Mouse (Mus musculus): ENCODE results near the gene Msi2. TPM values are rescaled to one million over a fixed set of nuclear protein-coding genes. Genes with fewer than 3 reads are reported as not detected.

Msi2 gene
- polyA plus RNA-seq, 1 experiment from 2014 or later = 40.1 TPM

GRCm38 (mm10) chr11:88392715-88393114 lies 325.6 kb downstream of the Msi2 start:
- H3K4me1 ChIP-seq (replicated peaks; ENCODE audit: control insufficient read depth, insufficient read depth, low read length) = peaks cover 3% of the 10 kb centered on the region; the same call in 1 of the 2 replicates

GRCm38 (mm10) chr11:88391181-88391814 lies 327.0 kb downstream of the Msi2 start:
- DNase-seq (ENCODE audit: low spot score) = no peak
- Histone ChIP-seq H3K9ac (ENCODE audit: low read depth, low read length) (no peak overlapping the region), H3K4me2 (replicated peaks; ENCODE audit: low read depth, low read length) (no peak overlapping the region), H3K4me1 (replicated peaks; ENCODE audit: control insufficient read depth, insufficient read depth, low read length) (peaks cover 3% of the 10 kb centered on the region; the same call in 1 of the 2 replicates), H3K27me3 (ENCODE audit: control insufficient read depth, insufficient read depth, low read length) (no peaks in the 10 kb centered on the region), H3K9me3 (ENCODE audit: control insufficient read depth, low read length) (no peaks in the 10 kb centered on the region), H3K27ac (ENCODE audit: low read depth, low read length) (no peak overlapping the region), H3K4me3 (ENCODE audit: low read depth, low read length) (no peak overlapping the region), H3K36me3 (ENCODE audit: control insufficient read depth, insufficient read depth, low read length) (0 out of 2 replicates have a peak, but pooled peaks cover 3% of the 10 kb centered on the region)
- no peak for ATAC-seq (ENCODE audit: low FRiP score)
- 87% methylated on average over 8 of the region's 8 CpGs for WGBS

More at GRCm38 (mm10) chr11:88392715-88393114, 325.6 kb downstream of the Msi2 start:
- no peak overlapping the region for H3K4me2 ChIP-seq (replicated peaks; ENCODE audit: low read depth, low read length)
- H3K36me3 ChIP-seq (ENCODE audit: control insufficient read depth, insufficient read depth, low read length) = 0 out of 2 replicates have a peak, but pooled peaks cover 3% of the 10 kb centered on the region
- no peaks in the 10 kb centered on the region for H3K27me3 ChIP-seq (ENCODE audit: control insufficient read depth, insufficient read depth, low read length)
- no peak overlapping the region for H3K27ac ChIP-seq (ENCODE audit: low read depth, low read length)
- no peaks in the 10 kb centered on the region for H3K9me3 ChIP-seq (ENCODE audit: control insufficient read depth, low read length)
- 97% methylated on average over 10 of the region's 10 CpGs for WGBS
- no peak for DNase-seq (ENCODE audit: low spot score)
- ATAC-seq (ENCODE audit: low FRiP score) = no peak
- H3K9ac ChIP-seq (ENCODE audit: low read depth, low read length) = no peak overlapping the region
- no peak overlapping the region for H3K4me3 ChIP-seq (ENCODE audit: low read depth, low read length)

- Histone ChIP-seq H3K4me3 (ENCODE audit: low read depth, low read length) (no peak overlapping the region), H3K9ac (ENCODE audit: low read depth, low read length) (no peak overlapping the region), H3K4me1 (replicated peaks; ENCODE audit: control insufficient read depth, insufficient read depth, low read length) (peaks cover 2% of the 10 kb centered on the region; the same call in 1 of the 2 replicates), H3K36me3 (ENCODE audit: control insufficient read depth, insufficient read depth, low read length) (0 out of 2 replicates have a peak, but pooled peaks cover 3% of the 10 kb centered on the region), H3K9me3 (ENCODE audit: control insufficient read depth, low read length) (no peaks in the 10 kb centered on the region), H3K27me3 (ENCODE audit: control insufficient read depth, insufficient read depth, low read length) (no peaks in the 10 kb centered on the region), H3K27ac (ENCODE audit: low read depth, low read length) (0 out of 2 replicates have a peak overlapping the region, but pooled peaks have one; percentile 24), H3K4me2 (replicated peaks; ENCODE audit: low read depth, low read length) (no peak overlapping the region)
- 71% methylated on average over 6 of the region's 6 CpGs for WGBS
- DNase-seq (ENCODE audit: low spot score) (no peak), ATAC-seq (ENCODE audit: low FRiP score) (peak; percentile 17; the same call in 1 of the 2 replicates)
Measured at GRCm38 (mm10) chr11:88389530-88389929, 328.8 kb downstream of the Msi2 start.

- ATAC-seq (ENCODE audit: low FRiP score) = no peak
- Histone ChIP-seq H3K4me3 (ENCODE audit: low read depth, low read length) (no peak overlapping the region), H3K36me3 (ENCODE audit: control insufficient read depth, insufficient read depth, low read length) (0 out of 2 replicates have a peak, but pooled peaks cover 3% of the 10 kb centered on the region), H3K9ac (ENCODE audit: low read depth, low read length) (no peak overlapping the region), H3K4me2 (replicated peaks; ENCODE audit: low read depth, low read length) (no peak overlapping the region), H3K27me3 (ENCODE audit: control insufficient read depth, insufficient read depth, low read length) (no peaks in the 10 kb centered on the region), H3K9me3 (ENCODE audit: control insufficient read depth, low read length) (no peaks in the 10 kb centered on the region), H3K27ac (ENCODE audit: low read depth, low read length) (no peak overlapping the region), H3K4me1 (replicated peaks; ENCODE audit: control insufficient read depth, insufficient read depth, low read length) (no peaks in the 10 kb centered on the region)
- WGBS = 95% methylated on average over 4 of the region's 4 CpGs
- DNase-seq (ENCODE audit: low spot score) = no peak
Measured at GRCm38 (mm10) chr11:88386916-88387315, 331.4 kb downstream of the Msi2 start.

GRCm38 (mm10) chr11:88382449-88382848 lies 335.9 kb downstream of the Msi2 start:
- Histone ChIP-seq H3K36me3 (ENCODE audit: control insufficient read depth, insufficient read depth, low read length) (no peaks in the 10 kb centered on the region), H3K27ac (ENCODE audit: low read depth, low read length) (no peak overlapping the region)

GRCm38 (mm10) chr11:88381145-88381909 lies 337.0 kb downstream of the Msi2 start:
- 76% methylated on average over 11 of the region's 14 CpGs for WGBS
- H3K4me1 ChIP-seq (replicated peaks; ENCODE audit: control insufficient read depth, insufficient read depth, low read length) = peaks cover 6% of the 10 kb centered on the region; the same call in 1 of the 2 replicates
- DNase-seq (ENCODE audit: low spot score) = no peak
- ATAC-seq (ENCODE audit: low FRiP score) = no peak
- no peak overlapping the region for H3K4me2 ChIP-seq (replicated peaks; ENCODE audit: low read depth, low read length)
- no peak overlapping the region for H3K27ac ChIP-seq (ENCODE audit: low read depth, low read length)
- no peak overlapping the region for H3K4me3 ChIP-seq (ENCODE audit: low read depth, low read length)
- no peaks in the 10 kb centered on the region for H3K27me3 ChIP-seq (ENCODE audit: control insufficient read depth, insufficient read depth, low read length)
- no peaks in the 10 kb centered on the region for H3K36me3 ChIP-seq (ENCODE audit: control insufficient read depth, insufficient read depth, low read length)
- H3K9ac ChIP-seq (ENCODE audit: low read depth, low read length) = no peak overlapping the region
- H3K9me3 ChIP-seq (ENCODE audit: control insufficient read depth, low read length) = no peaks in the 10 kb centered on the region

More at GRCm38 (mm10) chr11:88382449-88382848, 335.9 kb downstream of the Msi2 start:
- peaks cover 6% of the 10 kb centered on the region; the same call in 1 of the 2 replicates for H3K4me1 ChIP-seq (replicated peaks; ENCODE audit: control insufficient read depth, insufficient read depth, low read length)
- no peak overlapping the region for H3K4me3 ChIP-seq (ENCODE audit: low read depth, low read length)
- no peaks in the 10 kb centered on the region for H3K9me3 ChIP-seq (ENCODE audit: control insufficient read depth, low read length)
- H3K27me3 ChIP-seq (ENCODE audit: control insufficient read depth, insufficient read depth, low read length) = no peaks in the 10 kb centered on the region
- no peak overlapping the region for H3K4me2 ChIP-seq (replicated peaks; ENCODE audit: low read depth, low read length)
- WGBS = 92% methylated on average over 9 of the region's 9 CpGs
- no peak for DNase-seq (ENCODE audit: low spot score)
- ATAC-seq (ENCODE audit: low FRiP score) = no peak
- no peak overlapping the region for H3K9ac ChIP-seq (ENCODE audit: low read depth, low read length)

GRCm38 (mm10) chr11:88379635-88380034 lies 338.7 kb downstream of the Msi2 start:
- H3K4me2 ChIP-seq (replicated peaks; ENCODE audit: low read depth, low read length) = no peak overlapping the region
- no peak overlapping the region for H3K9ac ChIP-seq (ENCODE audit: low read depth, low read length)
- no peak for DNase-seq (ENCODE audit: low spot score)
- H3K9me3 ChIP-seq (ENCODE audit: control insufficient read depth, low read length) = no peaks in the 10 kb centered on the region
- 93% methylated on average over 2 of the region's 2 CpGs for WGBS
- no peak overlapping the region for H3K27ac ChIP-seq (ENCODE audit: low read depth, low read length)
- no peak for ATAC-seq (ENCODE audit: low FRiP score)
- no peak overlapping the region for H3K4me3 ChIP-seq (ENCODE audit: low read depth, low read length)
- no peaks in the 10 kb centered on the region for H3K27me3 ChIP-seq (ENCODE audit: control insufficient read depth, insufficient read depth, low read length)
- no peaks in the 10 kb centered on the region for H3K36me3 ChIP-seq (ENCODE audit: control insufficient read depth, insufficient read depth, low read length)
- H3K4me1 ChIP-seq (replicated peaks; ENCODE audit: control insufficient read depth, insufficient read depth, low read length) = peaks cover 6% of the 10 kb centered on the region; the same call in 1 of the 2 replicates

- ATAC-seq (ENCODE audit: low FRiP score) (peak; percentile 40; the same call in 1 of the 2 replicates), DNase-seq (ENCODE audit: low spot score) (no peak)
- Histone ChIP-seq H3K4me2 (replicated peaks; ENCODE audit: low read depth, low read length) (no peak overlapping the region), H3K4me1 (replicated peaks; ENCODE audit: control insufficient read depth, insufficient read depth, low read length) (peaks cover 6% of the 10 kb centered on the region; the same call in 1 of the 2 replicates), H3K27me3 (ENCODE audit: control insufficient read depth, insufficient read depth, low read length) (no peaks in the 10 kb centered on the region), H3K4me3 (ENCODE audit: low read depth, low read length) (no peak overlapping the region), H3K9ac (ENCODE audit: low read depth, low read length) (no peak overlapping the region), H3K36me3 (ENCODE audit: control insufficient read depth, insufficient read depth, low read length) (no peaks in the 10 kb centered on the region), H3K27ac (ENCODE audit: low read depth, low read length) (peak overlapping the region; percentile 24; the same call in 1 of the 2 replicates), H3K9me3 (ENCODE audit: control insufficient read depth, low read length) (no peaks in the 10 kb centered on the region)
- 54% methylated on average over 9 of the region's 9 CpGs for WGBS
Measured at GRCm38 (mm10) chr11:88378686-88379339, 339.5 kb downstream of the Msi2 start.

Data from hindbrain, embryonic 11.5 days (tissue).